Mouse (Mus musculus) frontal cortex, postnatal 10 days (tissue): ENCODE measurements around the gene Sox8.

ENCODE experiments used
- DNase-seq, 2 experiments: peaks; one replicate each; pipeline ENCODE4 v3.0.0; 2022; ENCODE audit warnings: low spot score in 2 of 2, mixed read lengths in 1 of 2

Sox8 gene

DNA sequence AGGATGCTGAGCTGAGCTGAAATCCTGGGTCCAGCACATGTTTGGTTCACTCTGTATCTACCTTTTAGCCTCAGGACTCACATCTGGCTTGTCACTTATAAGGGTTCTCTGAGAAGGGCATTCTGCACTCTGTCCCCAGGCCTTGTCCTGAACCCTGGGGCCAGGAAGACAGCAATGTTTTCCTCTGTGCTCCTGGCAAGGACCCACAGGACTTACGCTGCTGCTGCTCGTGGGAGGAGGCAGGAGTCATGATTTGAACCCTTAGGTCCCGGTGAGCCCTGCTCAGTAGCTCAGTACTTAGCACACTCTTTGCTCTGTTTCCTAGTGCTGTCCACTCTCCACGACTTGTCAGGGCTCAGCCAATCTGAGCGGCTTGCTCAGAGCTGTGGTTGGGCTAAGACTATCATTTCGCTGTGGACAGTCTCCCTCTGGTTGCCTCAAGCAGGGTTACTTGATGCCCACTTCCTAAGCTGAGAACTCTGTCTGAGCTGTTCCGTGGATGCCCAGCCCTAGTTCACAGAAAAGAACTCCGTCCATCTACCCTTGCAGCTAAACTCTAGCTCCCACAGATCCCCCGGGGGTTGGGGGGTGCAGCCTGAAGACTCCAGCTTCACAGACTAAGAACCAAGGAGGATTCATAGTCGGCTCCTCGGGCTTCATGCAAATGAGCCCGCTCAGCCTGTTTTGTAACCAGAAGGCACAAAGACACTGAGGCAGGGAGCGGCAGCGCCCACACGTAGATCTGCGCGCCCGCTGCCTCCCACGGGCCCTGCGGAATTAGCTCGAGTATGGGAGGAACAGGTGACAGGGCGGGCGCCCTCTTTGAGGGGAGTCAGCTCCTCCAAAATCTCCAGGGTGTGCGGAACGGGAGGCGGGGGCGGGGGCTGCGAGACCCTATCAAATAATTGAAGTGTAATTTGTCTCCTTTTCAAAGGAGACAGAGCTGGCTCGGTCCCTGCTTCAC is 14.5 kb downstream of the Sox8 start:
- DNase-seq = peak; percentile 80 to 81

DNA sequence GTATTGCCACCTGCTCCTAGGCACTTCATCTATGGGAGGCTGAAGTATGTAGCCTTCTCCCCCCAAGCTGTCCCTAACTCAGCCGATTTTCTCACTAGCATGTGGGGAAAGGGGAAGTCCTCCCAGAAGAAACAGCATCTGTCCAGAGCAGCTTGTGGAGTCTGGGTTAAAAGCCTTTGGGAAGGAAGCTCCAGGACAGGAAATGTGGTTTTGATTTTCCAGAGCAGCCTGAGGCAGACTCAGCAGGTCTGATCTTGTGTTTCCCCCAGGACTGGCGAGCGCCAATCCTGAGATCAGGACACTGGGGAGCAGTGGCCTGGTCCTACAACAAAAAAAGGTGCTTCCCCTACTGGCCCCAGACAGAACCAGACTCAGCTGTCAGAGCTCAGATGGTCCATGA is 15.3 kb downstream of the Sox8 start:
- no peak for DNase-seq

DNA sequence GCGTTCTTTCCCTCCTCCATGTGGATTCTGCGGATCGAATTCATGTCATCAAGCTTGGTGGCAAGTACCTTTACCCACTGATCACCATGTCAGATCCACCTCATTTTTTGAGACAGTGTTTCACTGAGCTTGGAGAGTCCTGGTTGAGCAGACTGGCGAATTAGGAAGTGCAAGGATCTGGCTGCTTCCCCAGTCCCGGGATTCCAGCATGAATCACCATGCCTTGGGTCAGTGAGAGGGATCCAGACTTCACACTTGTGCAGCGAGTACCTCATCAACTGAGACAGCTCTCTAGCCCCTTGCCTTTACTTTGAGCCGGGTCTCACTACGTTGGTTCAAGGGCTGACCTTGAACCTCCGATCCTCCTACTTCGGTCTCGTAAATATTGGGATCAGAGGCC is 19.2 kb downstream of the Sox8 start:
- DNase-seq = no peak

DNA sequence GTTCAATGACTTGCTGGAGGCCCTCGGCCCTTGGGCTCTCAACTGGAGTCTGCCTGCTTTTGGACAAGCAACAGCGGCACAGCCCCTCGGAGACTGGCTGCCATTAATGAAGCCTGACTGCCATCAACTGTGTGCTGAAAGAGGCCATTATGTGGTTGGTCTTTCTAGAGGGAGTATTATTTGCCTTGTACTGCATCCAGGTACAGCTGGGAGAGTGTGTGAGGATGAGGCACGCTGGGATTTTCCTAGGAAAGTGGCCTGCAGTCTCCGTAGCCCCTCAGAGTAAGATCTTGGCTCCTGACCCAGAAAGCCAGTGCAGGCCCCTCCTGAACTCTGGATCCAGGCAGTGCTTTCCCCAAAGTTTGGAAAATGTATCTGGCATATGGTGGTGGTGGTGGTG is 20.5 kb downstream of the Sox8 start:
- no peak for DNase-seq

DNA sequence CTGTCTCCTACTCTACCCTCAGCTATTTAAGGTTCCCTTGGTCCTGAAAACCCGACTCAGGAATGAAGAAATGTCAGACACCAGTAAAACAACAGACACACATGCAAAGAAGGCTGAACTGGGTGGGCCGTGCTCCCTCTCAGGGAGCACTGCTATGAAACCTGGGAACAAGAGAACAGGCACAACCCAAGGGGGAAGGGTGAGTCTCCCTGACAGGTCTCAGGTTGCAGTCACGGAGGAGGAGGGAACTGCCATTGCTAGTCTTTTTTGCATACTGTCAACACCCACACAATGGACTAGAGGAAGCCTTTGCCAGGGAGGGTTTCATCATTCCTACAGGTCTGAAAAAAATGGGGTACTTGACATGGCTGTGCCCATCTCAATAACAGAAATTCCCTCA is 23.5 kb downstream of the Sox8 start:
- DNase-seq = no peak

DNA sequence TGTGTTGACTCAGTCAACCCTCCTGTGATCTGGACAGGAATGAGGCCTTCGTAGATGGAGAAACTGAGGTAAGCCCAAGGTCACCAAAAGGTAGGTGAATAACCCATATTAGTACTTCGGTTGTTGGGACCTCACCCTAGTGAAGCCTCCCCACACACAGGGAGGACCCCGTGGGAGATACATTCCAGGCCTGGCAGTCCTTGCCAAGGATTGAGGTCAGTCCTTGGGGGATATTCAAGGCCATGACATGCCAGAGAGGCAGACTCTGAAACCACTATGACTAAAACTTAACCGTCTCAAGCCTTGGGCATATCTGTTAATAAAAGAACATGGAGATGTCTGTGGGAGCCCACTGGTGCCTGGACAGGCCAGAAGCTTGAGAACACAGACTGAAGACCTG is 28.7 kb downstream of the Sox8 start:
- no peak for DNase-seq

DNA sequence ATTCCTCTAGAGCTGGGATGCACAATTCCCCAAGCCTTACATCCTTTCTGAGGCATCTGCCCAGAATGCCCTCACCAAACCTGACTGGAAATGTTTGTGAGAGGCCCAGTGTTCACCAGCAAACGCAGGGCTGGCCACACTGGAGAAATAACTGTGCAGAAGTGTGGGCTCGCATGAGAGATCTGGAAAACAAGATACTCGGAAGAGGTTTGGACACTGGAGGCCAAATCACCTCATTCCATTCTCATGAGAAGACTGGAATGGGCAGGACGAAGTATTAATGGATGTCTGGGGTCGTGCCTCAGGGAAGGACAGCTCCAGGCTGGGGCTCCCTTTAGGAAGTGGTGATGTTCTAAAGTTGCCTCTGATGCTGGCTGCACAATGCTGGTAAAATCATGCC is 29.8 kb downstream of the Sox8 start:
- no peak for DNase-seq

DNA sequence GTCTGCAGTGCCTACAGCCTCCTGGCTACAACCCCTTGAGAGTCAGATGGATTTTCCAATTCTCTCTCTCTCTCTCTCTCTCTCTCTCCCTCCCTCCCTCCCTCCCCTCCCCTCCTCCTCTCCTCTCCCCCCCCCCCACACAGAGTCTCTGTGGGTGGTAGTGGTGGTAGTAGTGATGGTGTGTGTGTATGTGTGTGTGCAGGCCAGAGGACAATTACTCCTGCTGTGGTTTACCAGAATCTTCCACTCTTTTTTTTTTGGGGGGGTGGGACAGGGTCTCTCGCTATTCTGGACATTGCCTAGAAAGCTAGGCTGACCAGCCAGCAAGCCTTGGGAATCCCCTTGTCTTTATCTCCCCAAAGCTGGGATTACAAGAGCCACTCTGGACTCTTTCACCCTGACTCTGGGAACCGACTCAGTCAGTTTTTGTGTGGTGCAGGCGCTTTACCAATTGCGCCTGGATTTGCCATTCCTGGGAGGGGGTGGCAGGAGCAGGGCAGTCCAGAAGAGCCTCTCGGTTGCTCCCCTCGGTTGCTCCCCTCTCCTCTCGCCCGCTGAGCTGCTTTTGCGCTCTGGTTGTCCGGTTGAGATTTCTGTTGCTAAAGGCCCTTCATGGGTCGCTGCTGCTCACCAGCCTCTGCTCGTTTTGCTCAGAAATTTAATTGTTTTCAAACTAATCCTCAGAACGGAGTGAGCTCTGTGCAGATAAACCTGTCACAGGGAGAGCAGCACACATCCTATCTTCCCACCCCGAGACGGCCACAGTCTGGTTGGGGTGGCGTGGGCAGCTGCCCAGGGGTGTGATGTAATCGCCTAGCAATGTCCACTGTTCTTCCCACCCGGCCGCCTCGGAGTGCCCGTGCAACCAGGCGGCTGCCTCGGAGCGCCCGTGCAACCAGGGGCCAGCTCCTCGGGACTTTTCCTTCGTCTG is 31.3 kb downstream of the Sox8 start:
- no peak for DNase-seq

DNA sequence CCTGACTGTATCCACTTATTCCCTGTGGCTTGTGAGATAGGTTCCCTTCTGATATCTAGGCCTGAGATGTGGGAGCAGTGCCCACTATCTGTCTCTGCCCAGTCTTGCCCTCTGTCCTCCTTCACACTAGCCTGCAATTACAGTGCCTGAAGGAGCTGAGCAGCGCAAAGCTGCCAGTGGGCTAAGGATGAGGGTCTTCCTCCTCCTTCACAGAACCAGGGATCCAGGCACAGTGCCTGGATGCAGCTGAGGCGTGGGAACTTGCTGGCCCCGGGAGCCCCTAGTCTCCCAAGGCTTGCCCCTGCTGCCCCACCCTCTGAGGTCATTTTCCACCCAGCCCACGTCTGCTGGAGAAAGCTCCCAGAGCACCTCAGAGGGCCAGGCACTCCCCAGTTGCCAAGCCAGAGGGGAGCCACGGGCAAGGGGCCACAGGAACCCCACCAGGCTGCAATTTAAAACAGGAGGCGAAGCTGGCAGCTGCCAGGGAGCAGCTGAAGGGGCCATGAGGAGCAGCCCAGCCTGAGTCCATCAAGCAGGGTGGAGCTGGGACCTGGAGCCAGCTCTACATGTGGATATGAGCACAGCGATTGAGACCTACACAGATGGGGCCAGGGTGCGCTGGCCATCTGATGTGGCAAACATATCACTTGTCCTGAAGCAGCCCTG is 40.0 kb downstream of the Sox8 start:
- peak in 1 of 2 experiments; percentile 22 for DNase-seq

DNA sequence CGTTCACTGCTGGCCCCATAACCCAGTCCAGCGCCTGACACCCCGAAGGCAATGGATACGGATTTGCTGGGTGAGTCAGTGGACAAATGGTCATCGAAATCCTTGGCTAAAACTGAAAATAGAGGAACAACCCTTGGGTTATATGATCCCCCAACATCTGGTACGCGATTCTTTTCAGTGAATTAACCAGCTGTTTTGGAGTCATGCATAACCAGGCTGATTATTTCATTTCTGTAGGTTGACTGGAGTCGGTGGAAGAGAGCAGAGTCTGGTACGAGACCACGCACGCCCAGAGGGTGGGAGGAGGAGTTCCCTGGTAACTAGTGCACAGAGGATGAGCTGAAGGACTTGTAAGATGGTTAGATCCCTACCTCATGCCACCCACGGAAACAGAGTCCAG is 48.4 kb downstream of the Sox8 start:
- DNase-seq = no peak

DNA sequence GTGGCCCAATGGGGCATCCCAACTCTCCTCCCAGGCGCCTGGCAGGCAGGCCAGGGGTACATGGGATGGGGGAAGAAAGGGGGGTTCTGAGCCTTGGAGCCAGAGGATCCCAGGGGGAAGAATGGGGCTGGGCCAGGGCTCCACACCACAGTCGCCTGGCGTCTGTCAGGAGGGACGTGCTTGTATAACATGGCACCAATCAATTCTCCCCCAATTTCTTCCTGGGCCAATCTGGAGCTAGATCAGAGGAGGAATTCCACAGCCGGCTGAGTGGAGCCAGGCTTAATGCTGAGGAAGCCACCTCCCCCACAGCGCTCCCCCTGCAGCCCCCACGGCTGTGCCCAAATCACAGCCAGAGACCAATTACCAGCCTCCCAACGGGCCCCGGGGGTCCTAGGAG is 50.0 kb downstream of the Sox8 start:
- DNase-seq = no peak

DNA sequence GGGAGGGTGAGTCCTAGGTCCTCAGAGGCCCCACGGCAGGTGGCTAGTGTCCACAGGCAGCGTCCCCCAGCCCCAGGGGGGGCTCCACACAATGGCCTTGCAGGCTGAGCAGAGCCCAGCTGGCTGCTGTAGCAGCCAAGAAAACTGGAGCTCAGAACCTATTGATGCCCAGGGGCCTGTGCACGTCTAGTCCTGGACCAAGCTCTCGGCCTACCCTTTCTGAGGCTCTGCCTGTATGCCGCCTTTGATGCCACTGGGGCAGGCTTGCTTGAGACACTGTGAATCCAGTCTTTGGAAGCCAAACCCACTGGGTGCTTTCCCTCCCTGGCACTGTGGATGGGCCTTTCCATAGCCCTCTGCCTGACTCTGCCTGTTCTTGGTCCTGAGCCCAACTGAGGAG is 51.0 kb downstream of the Sox8 start:
- peak; percentile 39 to 50 for DNase-seq

DNA sequence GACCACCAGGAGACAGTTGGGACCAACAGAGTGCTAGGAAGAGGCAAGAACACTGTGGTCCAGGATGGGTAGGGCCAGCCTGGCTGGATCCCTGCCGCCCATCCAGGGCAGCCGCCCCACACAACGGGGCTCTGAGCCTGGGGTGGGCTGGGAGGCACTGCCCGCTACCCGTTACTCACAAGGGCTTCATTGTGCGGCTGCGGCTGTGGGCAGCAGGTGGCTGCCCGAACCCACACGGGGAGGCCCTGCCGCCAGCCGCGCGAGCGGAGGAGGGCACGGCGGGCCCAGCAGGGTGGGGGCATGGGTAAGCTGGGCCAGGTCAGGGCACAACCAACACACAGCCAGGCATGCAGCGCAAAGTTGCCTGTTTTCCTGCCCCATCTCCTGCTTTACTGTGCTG is 52.3 kb downstream of the Sox8 start:
- peak; percentile 59 to 66 for DNase-seq

DNA sequence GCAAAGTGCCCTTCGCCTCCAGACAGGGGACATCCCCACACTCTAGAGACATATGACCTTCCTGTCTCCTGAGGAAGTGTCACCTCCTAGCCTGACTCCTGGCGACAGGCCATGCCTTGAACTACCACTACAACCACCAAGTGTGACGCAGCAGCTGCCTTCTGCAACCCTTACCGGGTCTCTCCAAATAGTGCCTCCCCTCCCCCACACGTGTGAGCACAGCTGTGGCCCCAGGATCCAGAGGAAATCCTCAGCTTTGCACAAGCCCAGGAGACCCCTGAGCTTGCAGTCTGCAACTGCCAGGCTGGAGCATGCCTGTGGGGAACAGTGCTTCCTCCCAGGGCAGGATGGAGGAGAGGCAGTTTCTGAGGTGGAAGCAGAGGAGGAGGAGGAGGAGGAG is 54.2 kb downstream of the Sox8 start:
- no peak for DNase-seq
